Mouse (Mus musculus): ENCODE data around the gene Gm10600. TPM values are rescaled to one million over a fixed set of nuclear protein-coding genes. Genes with fewer than 3 reads are reported as not detected.

Gm10600 gene
- not detected for total RNA-seq (2023)

DNA sequence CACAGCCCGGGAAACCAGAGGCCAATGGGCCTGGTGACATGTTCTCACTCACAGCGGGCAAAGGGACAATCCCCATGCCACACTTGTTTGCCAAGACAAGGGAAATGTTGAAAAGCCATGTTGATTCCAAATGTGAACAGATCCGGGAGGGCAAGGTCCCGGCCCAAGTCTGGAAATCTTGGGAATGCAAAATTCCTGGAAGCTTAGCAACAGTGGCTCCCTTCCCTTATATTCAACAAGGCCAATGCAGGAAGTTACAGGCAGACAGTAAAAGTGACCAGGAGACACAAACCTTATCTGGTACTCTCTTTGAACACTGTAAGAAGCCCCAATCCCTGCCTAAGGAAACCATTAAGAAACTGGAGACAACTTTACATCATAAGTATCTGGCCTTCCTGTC is at the start of gene Gm10600:
Gene Gm10600, plus strand, starts transcription at position 301 of the 400 bp plus-strand sequence.

DNA sequence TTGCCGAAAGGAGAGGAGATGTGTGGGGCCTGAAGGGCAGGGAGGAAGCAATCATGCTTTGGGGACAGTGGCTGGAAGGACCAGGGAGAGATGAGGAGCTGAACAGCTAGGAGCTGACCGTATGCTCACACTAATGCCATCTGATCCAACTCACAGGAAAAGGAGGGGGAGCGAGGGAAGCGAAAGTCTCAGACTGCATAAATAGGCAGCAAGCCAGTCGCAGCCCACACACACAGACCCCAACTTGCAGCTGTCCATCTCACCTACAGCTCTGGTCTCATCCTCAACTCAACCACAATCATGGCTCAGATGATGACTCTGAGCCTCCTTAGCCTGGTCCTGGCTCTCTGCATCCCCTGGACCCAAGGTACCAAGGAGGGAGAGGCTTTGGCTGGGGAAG is 15.0 kb downstream of the Gm10600 start, which contains the start of gene Ccl21b:
Gene Ccl21b, plus strand, starts transcription at position 301 of the 400 bp plus-strand sequence.

Other genes with a start within 250 kb of the Gm10600 start
- gene Gm21093, start 205.9 kb upstream of the Gm10600 start, total RNA-seq (2023) = not detected
- gene Gm3893, start 149.4 kb upstream of the Gm10600 start, total RNA-seq (2023) = not detected
- not detected for gene Gm13304, start 125.8 kb upstream of the Gm10600 start, total RNA-seq (2023)
- not detected for gene Gm13306, start 87.2 kb upstream of the Gm10600 start, total RNA-seq (2023)
- not detected for gene Gm13305, start 72.0 kb upstream of the Gm10600 start, total RNA-seq (2023)
- not detected for gene Ccl21b, start 15.1 kb downstream of the Gm10600 start, total RNA-seq (2023)
- not detected for gene Gm21953, start 53.6 kb downstream of the Gm10600 start, total RNA-seq (2023)
- not detected for gene Fam205a3, start 77.7 kb downstream of the Gm10600 start, total RNA-seq (2023)
- gene Gm21586, start 198.7 kb downstream of the Gm10600 start, total RNA-seq (2023) = not detected
- gene Gm2163, start 226.1 kb downstream of the Gm10600 start, total RNA-seq (2023) = not detected

Measured in CD8-positive naive resting alpha-beta T cell, adult 57 days (primary cell).